Mouse (Mus musculus): ENCODE data around the gene Bcl9l.
A peak's percentile ranks its signal among the peaks of the same experiment; 100 is the strongest.
"Not testable (repeated sequence)": the region's sequence is repeated elsewhere in the genome, so short reads cannot be mapped to it uniquely, and the experiment has no call there.

Bcl9l gene

DNA sequence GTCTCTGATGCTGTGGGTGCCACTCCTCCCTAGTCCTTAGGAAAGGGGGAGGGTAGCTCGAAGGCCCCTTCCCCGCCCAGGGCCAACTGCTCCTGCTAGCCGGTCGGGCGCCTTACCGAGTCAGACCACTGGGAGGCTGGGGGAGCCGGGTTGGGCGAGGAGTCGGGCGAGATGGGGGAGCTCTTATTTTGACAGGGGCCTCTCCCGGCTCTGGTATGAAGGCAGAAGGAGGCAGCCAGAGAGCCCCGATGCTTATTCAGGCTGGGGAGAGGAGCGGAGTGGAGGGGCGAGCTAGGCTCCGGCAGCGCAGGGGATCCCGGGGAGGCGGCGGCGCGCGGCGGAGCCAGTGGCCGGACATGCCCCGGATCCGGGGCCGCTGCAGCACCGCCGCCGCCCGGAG is at the start of gene Bcl9l:
Gene Bcl9l, plus strand, starts transcription at position 274 of the 400 bp plus-strand sequence.
- peak; percentile 93 for DNase-seq (ENCODE audit: low spot score)

DNA sequence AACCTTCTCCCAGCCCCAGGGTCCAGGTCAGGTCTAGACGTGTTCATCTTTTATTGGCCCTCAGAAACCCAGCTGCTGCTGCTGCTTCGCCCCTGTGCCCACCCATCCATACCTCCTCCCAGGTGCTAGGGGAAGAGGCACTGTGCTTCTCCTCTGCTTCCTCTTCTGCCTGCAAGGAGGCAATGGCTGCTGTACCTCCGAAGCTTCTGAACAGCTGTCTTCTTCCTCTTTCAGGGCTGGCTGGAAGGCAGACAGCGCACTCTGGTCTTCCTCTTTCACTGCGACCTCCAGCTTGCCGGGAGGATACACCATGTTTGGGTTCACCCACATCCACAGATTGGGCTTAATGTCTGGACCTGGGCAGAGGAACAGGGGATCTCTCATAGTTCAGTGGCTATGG is 46.9 kb upstream of the Bcl9l start:
- DNase-seq (ENCODE audit: low spot score), result no peak

DNA sequence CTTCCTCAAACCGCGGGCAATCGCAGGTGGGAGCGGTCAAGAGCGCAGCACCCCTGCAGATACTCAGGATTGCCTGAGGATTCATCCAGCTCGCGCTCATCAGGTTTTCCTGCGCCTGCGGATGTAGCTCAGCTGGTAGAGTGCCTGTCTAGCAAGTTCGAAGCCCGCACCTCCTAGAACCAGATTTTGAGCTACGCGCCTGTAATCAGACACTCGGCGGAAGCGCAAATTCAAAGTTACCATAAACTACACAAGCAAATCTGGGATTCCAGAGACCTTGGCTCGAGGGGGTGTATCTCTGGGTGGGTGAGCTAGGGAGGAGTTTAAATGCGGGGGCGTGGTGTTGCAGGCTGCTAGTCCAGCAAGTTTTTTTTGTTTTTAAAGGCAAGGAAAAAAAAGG is 41.7 kb upstream of the Bcl9l start, which contains the start of gene Foxr1:
Gene Foxr1, minus strand, starts transcription at position 176 of the 400 bp plus-strand sequence.
- no peak for DNase-seq (ENCODE audit: low spot score)

DNA sequence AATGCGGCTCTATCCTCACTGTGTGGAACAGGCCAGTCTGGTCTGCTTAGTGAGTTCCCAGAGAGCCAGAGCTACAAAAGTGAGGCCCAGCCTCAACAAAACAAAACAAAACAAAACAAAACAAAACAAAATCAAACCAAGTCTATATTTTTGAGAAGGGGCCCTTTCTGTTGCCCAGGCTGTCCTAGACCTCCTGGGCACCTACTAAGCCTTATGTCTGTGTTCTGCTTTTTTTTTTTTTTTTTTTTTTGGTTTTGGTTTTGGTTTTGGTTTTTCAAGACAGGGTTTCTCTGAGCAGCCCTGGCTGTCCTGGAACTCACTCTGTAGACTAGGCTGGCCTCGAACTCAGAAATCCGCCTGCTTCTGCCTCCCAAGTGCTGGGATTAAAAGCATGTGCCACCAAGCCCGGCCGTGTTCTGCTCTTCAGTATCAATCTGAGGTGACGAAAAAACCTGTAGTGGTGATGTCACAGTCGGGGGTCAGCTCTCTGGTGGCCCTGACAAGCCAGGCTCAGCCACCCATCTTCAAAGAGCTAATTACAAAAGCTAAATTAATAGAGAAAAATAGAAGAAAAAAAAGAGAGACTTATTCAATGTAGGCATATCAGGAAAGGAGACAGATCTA is 38.1 kb upstream of the Bcl9l start:
- not testable (repeated sequence) for DNase-seq (ENCODE audit: low spot score)

DNA sequence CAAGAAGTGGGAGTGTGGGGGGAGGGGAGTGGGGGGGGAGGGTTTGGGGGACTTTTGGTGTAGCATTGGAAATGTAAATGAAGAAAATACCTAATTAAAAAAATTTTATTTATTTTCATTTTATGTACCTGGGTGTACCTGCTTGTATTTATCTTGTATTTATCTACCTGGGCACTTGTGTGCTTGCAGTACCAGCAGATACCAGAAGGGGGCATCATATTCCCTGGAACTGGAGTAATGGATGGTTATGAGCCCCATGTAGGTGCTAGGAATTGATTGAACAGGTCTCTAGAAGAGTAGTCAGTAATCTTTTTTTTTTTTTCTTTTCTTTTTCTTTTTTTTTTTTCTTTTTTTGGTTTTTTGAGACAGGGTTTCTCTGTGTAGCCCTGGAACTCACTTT is 32.2 kb upstream of the Bcl9l start:
- no peak for DNase-seq (ENCODE audit: low spot score)

DNA sequence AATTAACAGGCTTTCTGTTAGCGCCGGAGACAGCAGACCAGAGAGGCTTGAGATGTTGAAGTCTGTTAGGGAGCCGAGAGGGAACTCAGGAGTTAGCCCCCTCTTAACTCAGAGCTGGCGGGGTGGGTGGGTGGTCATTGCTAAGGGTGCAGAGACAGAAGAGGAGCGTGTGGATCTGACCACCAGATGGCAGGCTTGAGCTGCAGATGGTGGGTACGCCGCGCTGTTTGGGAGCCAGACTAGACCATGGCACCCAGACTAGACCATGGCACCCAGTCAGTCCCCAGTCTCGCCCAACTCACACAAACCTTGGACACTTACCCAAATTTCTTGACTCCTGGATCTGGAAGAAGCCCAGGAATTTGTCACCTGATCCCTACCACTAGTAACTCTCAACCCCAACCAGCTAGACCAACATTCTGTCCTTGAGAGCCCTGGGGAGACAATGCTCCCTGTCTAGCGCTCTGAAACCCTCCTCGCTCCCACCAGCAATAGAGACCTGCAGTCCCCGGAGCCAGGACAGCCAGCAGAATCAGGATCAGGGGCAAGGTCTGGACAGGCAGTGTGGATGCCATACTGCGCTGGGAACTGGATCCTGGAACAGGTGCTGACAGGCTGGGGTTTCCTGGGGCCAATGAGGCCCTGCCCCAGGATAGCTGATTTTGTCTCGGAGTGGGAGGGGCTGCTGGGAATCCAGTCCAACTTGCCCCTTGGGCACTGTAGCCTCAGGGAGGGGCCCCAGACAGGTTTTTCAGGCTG is 28.3 kb upstream of the Bcl9l start:
- DNase-seq (ENCODE audit: low spot score), result peak; percentile 91

DNA sequence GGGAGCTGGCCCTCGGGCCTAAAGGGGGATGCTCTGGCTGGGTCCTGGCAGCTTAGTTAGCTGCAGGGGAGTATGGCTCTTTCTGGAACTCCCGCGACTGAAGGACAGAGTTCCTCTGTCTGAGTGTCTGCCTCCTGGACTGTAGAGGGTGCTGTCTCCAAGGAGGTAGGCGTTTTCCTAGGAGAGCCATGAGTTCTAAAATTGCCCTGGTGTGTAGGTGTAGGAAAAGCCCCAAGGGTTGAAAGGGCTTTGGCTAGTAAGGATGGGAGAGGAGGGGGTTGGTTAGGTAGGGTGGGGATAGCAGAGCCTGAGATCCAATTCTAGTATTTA is 27.8 kb upstream of the Bcl9l start, which contains the start of gene Upk2:
Gene Upk2, minus strand, starts transcription at position 86 of the 330 bp plus-strand sequence.
- DNase-seq (ENCODE audit: low spot score), result no peak

DNA sequence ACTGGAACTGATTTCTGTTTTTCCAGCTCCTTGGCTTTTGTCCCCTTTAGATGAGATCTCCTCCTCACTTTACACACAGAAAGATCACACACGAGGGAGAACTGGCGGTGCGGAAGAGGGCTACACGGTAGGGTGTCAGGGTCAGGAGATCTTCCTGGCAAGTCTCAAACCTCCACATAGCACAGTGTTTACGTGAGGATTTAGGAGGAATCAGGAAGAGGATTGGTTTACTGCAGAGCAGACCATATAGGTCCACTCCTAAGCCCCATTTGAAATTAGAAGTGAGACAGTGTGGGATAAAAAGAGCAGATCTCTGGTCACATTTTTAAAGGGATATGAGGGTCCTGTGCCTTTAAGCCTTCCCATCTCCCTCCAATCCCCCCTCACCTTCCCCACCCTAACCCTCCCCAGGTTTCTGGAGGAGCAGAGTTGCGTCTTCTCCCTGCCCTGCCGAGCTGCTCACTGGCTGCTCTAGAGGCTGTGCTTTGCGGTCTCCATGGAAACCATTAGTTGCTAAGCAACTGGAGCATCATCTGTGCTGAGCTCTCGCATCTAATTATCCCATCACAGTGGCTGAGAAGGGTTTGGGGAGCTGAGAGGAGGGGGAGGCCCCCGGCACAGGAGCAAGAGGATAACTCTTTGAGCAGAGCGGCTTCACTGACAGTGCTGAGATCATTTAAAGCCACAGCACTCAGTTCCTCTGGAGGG is 25.4 kb upstream of the Bcl9l start:
- DNase-seq (ENCODE audit: low spot score), result no peak

DNA sequence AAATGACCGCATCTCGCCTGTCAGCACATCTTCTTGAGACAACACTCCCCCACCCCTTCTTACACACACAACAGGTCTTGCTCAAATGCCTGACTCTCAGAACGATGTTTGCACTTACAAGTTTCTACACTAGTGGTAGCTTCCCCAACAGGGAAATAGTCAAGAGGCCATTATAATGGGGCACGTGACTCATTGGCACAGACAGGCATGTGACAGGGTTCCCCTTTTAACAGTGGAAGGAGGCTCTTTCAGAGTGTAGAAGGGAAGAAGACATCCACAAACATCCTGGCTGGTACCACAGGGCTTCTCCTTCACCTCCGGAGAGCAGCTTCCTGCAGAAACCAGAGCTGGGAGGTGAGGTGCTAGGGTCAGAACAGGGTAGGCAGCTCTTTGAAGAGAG is 20.7 kb upstream of the Bcl9l start:
- DNase-seq (ENCODE audit: low spot score), result no peak

DNA sequence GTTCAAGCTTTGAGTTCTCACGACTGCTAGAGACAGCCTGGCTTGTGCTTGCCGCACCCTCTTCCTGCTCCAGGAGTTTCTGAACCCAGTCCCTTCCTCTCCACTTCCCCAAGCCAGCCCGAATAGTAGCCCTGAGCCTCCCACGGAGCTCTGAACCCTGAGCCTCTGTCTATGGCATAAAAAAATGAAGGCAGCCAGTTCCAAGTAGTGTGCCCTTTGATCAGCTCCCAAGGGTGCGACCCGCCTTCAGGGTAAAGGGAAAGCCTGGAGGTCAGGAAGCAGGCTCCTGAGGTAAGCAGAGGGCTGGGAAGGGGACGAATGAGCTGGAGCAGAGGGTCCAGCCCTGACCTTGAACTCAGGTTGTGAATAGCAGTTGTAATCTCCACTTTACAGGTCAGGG is 14.4 kb upstream of the Bcl9l start:
- no peak for DNase-seq (ENCODE audit: low spot score)

DNA sequence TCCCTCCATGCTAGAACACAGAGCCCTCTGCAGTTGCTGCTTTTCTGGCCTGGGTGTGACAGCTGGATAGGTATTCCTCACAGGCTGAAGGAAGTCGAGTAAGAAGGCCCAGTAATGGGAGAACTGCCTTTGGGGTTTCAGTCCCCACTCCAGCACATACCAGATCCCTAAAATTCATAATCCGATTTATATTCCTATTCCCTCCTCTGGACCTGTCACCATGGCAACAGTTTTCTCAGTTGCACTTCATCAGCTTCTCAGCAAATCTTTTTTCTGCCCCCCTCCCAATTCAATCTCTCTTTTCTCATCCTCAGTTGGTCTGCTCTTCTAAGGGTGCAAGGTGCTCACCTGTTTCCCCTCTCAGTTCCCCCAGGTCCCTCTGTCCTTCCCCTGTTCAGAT is 13.8 kb upstream of the Bcl9l start:
- DNase-seq (ENCODE audit: low spot score), result no peak

DNA sequence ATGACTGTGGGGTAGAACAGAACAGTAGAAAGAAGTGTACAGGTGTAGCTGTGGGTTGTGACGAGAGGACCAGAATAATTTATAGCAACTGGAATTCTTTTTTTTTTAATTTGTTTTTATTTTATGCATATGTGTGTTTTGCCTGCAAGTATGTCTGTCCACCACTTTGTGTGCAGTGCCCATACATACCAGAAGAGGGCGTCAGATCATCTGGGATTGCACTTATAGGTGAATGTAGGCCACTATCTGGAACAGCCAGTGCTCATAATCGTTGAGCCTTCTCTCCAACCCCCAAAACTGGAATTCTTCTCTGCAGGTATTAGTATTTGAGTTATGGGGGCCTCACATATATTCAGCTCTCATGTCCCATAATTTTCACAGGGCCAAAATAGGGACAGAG is 9.4 kb upstream of the Bcl9l start:
- DNase-seq (ENCODE audit: low spot score), result no peak

DNA sequence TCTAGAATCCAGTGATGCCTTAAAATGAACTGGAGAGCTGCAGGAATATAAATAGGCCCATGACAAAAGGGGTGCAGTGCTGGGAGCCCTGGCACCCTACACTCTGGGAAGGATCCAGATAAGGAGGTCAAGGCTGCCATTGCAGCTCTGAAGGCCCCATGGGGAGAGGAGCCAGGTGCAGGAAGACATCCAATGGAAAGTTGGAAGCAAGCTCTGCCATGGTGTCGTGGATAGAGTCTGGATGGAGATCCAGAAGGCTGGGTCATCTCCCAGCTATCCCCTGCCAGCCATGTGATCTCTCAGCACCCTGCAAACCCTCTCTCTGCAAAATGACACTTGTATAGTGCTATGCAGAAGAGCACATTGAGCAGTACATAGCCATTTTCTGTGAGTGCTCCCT is 8.3 kb upstream of the Bcl9l start:
- DNase-seq (ENCODE audit: low spot score), result no peak

DNA sequence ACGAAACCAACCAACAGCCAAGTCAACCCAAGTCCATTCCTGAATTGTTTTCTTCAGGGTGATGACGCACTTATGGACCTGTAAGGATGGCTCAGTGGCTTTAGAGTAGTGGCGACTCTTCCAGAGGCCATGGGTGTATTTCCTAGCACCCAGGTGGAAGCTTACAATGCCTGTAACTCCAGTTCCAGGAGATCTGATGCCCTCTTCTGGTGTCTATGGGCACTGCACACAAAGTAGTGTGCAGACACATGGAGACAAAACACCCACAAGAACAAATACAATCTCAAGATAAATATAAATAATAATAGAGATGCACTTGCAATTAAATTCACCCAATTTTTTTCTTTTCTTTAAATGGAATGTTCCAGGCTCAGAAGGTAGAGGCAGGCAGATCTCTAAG is 6.7 kb upstream of the Bcl9l start:
- no peak for DNase-seq (ENCODE audit: low spot score)

DNA sequence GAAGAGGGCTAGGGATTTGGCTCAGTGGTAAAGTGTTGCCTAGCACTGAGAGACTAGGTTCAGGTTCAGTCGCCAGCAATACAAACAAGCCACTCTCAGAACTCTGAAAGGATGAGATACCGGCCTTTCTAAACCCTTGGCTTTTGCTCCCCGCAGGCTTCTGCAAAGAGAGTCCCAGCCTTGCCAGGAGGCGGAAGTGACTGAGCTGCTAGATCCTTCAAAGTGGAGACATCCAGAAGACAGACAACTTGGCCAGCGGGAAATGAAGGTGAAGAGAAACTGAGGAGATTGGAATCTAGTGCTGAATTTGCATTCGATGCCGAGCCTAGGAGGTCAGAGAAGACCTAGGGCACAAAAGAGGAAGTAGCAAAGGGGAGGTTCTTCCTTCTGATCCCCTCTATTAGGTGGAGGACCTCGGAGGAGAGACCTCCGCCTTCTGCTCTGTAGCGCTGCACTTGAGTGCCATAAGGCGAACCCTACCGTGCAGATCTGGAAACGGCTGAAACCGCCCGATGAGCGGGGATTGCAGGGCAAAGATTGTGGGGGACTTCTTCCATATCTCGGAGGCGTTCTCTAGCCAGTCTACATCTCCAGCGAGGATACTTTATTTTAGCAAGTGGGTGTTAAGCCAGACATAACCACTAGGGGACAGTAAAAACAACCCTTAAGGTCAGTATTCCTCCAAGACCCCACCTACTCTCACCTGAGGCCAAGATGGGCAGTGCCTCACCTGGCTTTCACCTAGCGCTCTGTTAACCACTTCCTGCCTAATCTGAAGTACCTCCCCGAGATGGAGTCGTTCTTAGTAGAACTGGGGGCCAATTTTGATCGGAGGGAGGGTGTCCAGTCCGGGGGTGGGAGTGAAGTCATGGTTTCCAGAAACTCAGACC is 5.0 kb upstream of the Bcl9l start:
- peak; percentile 37 for DNase-seq (ENCODE audit: low spot score)

DNA sequence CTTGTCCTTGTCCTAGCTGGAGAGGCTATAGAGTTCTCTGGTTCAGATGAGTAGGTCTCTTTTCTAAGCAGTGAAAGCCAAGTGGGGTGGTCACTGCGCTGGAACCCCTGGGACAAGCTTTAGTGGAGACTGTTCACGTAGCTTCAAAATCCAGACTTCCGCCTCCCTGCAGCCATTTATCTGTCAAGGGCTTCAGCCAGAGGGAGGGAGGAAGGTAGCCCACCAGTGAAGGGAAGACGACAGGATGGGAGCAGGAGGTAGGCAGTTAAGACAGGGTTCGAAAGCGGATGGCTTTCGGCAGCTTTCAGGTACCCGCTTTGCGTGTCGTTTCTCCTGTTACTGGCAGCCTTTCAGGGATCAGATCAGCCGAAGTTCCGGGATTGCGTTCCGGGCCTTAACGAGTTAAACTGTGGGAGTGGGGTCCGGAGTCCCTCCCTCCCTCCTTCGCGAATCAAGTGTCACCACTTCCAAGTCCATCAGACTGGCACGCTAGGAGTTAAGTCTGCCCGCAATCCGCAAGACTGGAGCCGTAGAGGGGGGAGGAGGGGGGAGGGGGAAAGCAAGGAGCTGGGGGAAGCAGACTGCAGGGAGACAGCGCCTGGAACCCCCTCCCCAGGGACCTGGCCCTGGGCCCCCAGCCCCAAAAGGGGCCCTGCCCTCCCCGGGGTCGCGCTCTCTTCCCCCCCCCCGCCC is 4.2 kb upstream of the Bcl9l start:
- DNase-seq (ENCODE audit: low spot score), result peak; percentile 67

DNA sequence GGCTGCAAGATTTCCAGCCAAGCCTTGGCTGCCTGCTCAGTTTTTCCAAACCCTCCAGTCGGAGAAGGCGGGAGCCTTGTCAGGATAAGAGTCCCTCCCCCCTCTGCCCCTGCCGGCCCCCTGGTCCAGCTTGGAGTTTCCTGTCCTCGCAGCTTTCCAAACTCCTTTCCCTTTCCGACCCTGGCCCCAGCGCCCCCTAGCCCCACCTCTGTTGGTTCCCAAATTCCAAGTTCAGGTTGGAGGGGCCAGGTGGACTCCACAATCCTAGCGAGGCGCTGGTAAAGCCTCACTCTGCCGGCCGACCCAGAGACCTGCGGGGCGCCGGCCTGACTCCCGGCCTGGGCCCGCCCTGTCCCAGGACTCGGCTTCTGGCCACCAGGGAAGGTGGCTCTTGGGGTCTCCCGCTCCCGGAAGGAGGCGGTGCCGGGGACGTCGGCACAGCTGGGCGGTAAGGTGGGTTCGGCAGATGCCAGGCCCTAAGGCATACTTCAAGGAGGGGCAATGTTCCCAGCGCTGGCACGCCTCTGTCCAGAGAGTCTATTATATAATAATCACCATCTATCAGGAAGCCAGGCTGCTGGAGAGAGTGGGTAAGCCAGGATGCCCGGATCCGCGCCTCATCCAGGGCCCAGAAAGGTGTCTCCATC is 3.5 kb upstream of the Bcl9l start:
- peak; percentile 63 for DNase-seq (ENCODE audit: low spot score)

DNA sequence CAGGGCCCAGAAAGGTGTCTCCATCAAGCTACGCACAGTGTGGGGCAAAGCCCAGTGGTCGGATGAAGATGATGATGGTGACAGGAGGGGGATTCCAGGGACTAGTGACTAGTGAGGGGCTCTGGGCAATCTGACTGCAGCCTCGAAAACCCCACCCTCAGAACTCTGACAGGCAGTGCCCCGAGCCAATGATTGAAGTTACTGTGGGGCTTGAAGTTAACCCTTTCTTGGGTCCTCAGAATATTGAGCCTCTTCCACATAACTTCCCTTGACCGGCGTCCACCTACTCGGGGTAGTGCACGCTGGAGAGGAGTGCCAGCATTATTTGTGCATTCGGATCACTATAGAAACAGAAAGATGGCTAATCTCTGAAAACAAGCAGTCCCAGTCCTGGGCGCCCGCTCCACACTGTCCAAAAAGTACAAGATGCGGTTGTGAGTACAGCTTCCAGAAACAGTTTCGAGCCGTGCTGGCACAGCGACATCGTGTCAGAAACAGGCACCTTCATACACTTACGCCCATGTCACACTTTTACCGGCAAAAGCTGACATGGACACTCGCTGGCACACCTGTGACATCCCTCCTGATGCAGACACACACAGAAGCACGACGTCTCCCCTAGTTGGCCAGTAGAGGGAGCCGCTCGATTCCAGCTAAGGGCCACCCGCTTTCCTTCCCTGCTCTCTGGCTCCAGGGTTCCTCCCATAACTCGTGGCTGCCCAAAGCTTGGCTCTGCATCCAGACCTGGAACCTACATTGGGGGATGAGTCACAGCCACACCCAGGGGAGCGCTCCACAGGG is 2.8 kb upstream of the Bcl9l start:
- DNase-seq (ENCODE audit: low spot score), result peak; percentile 83

DNA sequence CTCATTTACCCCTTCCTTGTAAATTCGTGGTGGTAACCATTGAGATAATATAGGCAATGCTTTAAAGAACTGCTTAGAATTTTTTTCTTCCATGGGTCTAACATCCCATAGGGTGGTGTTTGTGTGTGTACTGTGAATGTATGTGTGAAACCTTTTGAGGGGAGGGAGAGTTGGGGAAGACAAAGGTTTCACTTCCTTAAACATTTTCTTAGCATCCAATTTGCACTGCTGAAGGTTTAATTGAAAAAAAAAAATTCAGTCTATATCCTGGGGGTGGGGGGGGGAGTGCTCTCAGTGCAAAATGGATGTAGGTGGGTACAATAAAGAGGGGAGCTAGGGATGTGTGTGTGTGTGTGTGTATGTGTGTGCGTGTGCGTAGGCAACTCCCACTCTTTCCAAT is 513 bp upstream of the Bcl9l start:
- no peak for DNase-seq (ENCODE audit: low spot score)

DNA sequence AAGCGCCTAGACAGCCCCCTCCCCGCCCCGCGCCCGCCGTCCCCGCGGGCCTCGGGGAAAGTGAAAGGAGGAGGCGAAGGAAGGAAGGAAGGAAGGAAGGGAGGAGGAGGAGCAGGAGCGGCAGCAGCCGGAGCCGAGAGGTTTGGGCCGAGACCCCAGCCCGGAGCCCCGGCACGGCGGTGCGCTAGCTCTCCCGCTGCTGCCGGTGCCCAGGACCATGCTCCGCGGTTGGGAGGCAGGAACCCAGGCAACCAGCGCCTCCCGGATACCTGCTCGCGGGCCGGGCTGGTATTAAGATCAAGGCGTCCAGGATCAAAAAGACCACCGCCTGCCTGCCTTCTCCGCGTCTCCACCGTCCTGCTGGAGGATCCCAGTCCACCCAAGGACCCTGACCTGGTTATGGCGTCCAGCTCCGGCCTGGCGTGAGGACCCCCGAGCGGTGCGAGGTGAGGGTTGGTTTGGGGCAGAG is 450 bp downstream of the Bcl9l start:
- DNase-seq (ENCODE audit: low spot score), result no peak
